Mouse (Mus musculus) neural tube, embryonic 10.5 days (tissue): ENCODE measurements around the gene Parp2.
"Not testable (repeated sequence)": the region's sequence is repeated elsewhere in the genome, so short reads cannot be mapped to it uniquely, and the experiment has no call there.

Experiments
- DNase-seq: peaks from one replicate; pipeline ENCODE4 v3.0.0-alpha.2; 2017; ENCODE audit warnings: low spot score; ENCODE audit errors: extremely low spot score

Gene Parp2

DNA sequence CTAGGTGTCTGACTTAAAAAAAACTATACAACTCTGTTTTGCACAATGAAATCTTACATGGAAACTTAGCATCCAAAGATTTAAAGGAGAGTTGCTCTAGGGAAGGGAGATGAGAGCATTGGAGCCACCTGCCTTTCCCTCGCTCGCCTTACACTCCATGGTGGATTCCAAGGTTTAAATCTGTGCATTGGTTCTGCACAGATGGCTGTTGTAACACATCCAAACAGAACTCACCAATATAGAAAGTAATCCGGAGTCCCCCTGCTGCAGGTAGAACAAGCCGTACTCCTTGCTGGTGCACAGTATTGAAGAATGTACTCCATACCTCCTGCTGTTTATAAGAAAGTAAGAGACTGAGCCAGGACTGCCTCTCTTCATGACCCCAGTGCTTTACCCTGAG, 18.9 kb downstream of the Parp2 start:
- no peak for DNase-seq

DNA sequence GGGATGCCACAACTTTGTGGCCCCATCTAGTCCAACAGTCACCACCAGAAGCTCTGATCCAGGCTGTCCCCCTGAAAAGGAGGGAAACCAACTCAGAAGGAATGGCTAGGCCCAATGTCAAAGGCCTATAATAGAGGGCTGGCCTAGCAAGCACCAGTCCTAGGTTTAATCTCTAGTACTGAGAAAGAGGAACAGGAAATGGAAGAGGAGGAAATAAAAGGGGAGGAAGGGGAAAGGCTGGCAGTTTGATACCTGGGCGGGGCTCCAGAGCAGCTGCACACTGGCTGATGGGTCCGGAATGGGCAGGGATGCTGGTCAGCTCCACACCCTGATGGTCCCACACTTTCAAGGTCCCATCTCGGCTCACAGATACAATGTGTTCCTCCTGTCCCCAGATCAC, 22.2 kb downstream of the Parp2 start:
- DNase-seq = no peak

DNA sequence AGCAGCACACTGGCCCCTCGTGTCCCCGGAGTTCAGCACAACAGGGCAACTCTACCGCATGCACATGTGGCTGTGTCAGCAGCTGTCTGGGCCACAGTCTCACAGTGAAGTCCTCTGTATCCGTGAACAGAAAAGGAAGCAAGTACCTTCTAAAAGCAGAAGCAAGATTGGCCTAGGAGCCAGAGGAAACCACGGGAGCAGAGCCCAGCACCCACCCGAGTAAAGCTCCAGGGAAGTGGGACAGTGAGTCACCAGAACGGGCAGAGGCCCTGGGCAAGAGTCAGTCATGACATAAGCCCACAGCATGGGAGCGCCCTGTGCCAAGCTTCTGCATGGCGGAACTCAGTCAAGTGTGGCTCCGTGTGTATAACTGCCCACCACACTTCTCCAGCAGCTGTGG, 26.3 kb downstream of the Parp2 start:
- no peak for DNase-seq

DNA sequence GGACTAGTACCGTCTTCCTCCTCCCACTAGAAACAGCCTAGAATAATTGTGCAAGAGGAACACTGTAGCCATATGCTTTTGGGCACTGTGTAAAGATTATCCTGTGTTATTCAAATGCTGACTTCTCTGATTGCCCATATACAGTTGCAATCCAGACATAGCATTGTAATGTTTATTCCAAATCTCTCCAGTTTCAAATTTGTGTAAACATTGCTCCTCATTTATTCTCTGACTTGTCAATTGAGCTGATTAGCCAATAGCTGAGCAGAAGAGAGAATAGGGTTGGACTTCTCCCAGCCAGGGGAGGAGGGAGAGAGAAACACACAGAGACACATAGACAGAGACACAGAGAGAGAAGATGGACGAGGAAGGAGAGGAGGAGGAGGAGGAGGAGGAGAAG, 26.8 kb downstream of the Parp2 start:
- DNase-seq = no peak

DNA sequence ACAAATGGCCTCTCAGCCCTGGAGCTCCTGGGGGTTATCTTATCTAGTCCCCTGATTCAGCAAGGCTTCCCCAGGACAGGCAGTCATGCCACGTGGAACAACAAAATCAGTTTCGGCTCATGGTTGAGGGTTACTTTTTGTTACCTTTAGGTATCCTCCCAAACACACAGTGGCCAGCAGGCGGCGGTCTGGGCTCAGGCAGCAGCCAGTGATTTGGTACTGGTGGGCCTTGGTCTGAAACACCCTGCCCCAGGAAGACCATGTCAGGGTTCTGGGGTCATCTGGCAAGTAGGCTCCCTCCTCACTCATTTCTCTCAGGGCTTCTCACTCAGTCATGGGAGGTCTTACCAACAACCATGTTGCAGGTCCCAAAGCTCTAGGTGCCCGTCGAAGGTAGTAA, 29.6 kb downstream of the Parp2 start:
- DNase-seq = no peak

DNA sequence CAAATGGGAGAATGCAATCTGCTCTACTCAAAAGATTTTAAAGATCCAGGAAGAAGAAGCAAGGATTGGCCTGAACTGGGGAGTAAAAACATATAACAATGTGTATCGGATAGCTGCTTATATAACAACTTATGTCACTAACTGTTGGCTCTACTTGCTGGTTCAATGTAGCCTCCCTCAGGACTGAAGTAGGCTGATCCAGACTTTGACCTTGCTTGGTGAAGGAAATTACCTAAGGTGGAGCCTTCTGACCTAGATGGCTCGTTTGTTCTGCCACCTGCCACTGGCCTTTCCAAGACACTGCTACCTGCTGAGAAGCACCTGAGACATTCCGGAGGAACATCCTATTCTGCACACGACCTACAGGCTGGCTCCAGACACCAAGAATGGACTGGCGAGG, 48.1 kb downstream of the Parp2 start:
- no peak for DNase-seq

DNA sequence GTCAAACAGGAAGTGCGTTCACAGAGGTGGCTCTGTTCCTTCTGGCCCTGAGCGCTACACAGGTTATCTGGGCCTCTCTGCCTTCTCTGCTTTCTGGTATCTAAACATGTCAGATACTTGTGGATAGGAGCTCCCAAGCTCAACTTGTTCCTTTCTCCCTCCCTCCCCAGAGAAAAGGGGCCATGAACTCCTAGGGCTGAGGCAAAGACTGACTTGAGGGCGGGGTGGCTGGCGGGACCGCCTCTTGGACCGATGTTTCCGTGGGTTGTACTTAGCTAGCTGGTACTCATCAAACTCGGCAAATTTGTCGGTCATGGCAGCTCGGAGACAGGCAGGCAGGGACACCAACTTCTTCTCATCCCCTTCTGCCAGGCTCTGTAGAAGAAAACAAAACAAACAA, 55.0 kb downstream of the Parp2 start:
- no peak for DNase-seq

DNA sequence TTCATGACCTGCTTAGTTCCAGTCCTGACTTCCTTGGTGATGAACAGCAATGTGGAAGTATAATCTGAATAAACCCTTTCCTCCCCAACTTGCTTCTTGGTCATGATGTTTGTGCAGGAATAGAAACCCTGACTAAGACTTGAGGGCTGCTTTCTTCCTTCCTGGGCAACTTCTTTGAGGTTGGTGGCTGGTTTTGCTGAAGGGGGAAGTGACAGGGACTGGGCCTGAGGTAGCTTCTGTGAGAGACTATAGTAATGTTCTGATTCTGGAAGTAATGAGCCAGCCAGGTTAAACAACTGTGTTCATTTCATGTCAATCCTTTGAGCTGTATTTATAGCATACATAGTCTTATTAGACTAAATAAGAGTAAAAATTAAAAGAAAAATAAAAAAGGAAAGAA, 57.4 kb downstream of the Parp2 start:
- not testable (repeated sequence) for DNase-seq

DNA sequence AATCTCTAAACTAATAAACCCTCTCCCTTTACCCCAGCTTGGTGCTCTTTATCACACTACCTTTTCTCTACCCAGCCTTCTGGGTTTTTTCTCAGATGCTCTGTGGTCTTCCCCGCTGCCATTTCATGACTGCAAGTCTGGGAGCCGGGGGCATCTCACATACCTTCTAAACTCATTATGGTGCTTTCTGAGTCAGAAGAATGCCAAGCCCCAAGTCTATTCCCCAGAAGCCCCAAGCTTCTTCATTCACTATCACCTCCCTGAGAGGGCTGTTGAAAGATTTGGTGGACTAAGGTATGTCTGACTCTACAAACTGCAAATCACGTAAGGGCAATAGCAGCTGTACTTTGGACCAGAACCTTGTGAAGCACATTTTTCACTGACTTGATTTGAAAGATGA, 59.3 kb downstream of the Parp2 start:
- DNase-seq = no peak

DNA sequence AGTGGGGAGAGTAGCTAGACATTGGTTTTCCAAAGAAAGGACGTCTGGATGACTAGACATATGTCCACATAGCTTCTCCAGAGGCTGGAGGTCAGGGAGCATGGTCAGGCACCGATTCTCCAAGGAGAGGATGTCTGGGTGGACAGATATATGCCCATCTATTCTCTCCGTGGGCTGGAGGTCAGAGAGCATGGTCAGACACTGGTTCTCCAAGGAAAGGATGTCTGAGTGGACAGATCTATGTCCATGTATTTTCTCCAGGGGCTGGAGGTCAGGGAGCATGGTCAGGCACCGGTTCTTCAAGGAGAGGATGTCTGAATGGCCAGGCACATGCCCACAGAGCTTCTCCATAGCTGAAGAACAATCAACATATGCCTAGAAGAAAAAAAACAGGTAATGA, 60.6 kb downstream of the Parp2 start:
- DNase-seq = no peak

DNA sequence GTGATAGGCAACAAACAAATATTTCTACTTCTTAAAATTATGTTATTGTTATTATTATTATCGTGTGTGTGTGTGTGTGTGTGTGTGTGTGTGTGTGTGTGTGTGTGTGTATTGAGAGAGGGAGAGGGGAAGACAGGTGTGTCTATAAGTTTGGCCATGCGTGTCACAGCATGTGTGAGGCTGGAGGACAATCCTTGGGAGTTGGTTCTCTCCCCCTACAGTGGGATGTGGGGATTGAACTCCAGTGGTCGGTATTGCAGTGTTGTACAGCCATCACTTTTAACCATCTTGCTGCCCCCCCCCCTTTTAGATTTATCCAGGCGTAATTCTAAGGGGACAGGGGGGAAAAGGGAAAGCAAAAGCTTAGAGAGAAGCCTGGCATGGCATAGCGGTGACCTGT, 61.0 kb downstream of the Parp2 start:
- DNase-seq = no peak

DNA sequence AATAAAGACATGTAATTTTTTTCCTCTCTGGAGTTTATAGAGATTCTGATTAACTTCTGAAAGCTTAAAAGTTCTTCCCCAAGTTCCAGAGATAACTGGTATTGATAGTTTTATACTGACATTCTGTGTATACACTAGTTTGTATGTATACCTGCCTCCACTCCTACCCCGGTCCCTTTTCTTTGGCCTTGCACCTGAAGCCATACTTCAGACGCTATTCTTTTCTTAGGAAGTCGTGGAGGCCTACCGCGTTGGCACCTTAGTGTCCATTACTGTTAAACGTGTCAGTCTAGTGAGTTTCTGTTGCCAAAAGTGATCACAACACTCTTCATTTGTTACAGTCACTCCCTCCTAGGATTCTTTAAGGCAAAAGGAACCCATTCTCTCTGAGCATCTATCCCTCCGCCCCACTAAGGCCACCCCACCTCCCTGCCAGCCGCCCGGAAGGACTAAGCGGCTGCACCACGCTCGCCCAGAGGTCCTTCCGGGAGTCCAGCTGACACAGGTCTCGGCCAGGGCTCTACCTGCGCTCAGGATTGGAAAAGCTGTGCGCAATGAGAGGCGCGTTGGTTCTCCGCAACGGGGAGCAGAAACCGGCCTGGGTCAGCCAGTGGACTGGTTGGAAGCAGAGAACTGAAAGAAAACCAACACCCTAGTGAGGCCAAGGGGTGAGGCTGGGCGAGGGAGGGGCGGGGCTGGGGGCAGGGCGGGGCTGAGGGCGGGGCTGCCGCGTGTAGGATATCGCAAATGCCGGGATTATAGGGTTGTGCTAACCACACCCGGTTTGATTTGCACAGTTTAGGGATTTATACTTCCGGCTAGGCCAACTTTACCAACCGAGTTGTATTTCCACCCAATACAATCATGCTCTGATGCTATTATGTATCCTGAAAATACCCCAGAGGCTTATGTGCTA, 62.5 kb downstream of the Parp2 start, which contains the start of gene Tep1:
Tep1 (minus strand) TSS at position 672 of the 916 bp plus-strand sequence.
- DNase-seq = peak; percentile 83

DNA sequence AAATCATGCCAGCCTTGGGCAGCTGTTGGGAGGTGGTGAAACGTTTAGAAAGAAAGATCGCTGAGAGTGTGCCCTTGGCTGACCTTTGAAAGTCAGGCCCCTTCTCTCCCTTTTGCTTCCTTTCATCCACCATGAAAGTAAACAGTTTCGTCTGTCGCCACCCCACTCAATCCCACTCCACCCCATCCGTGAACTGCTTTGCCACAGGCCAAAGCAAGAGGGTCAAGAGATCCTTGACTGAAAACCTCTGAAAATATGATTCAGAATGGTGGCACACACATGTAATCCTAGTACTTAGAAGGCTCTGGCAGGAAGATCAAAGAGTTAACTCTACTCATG, 63.1 kb downstream of the Parp2 start:
- DNase-seq = no peak
